Mouse (Mus musculus): ENCODE results near the gene Metap1d. TPM values are rescaled to one million over a fixed set of nuclear protein-coding genes. Genes with fewer than 3 reads are reported as not detected.

Gene Metap1d
- polyA plus RNA-seq, 1 experiment = 7.3 TPM

GRCm38 (mm10) chr2:71424545-71424944, 28.5 kb upstream of the Metap1d start:
- no peak overlapping the region for H3ac ChIP-seq (ENCODE audit: control insufficient read depth, insufficient read length)
- H3K79me2 ChIP-seq (ENCODE audit: control insufficient read depth, insufficient read depth) = no peaks in the 10 kb centered on the region
- TF ChIP-seq E2F4 (IDR thresholded peaks at IDR 0.05; ENCODE audit: insufficient read depth) (no peak), TCF12 (IDR thresholded peaks at IDR 0.05; ENCODE audit: insufficient read depth, poor library complexity, severe bottlenecking) (no peak), USF1 (IDR thresholded peaks at IDR 0.05; ENCODE audit: low read depth) (no peak), POLR2AphosphoS2 (IDR thresholded peaks at IDR 0.05; ENCODE audit: insufficient read length, low read depth) (no peak), REST (IDR thresholded peaks at IDR 0.05; ENCODE audit: insufficient read depth, insufficient read length) (no peak), MYOG (IDR thresholded peaks at IDR 0.05; ENCODE audit: control insufficient read depth in 1 of 3, insufficient read depth in 1 of 3, insufficient read length in 2 of 3, low read depth in 2 of 3) (no peak), SRF (IDR thresholded peaks at IDR 0.05; ENCODE audit: control insufficient read depth, insufficient read length, low read depth) (no peak), POLR2A (IDR thresholded peaks at IDR 0.05; ENCODE audit: insufficient read length, low read depth) (no peak), MYOD1 (IDR thresholded peaks at IDR 0.05; ENCODE audit: control insufficient read depth in 1 of 3, insufficient read length in 2 of 3, low read depth in 2 of 3) (no peak), MAX (IDR thresholded peaks at IDR 0.05; ENCODE audit: low read depth) (no peak), CEBPB (IDR thresholded peaks at IDR 0.05; ENCODE audit: insufficient read depth, poor library complexity, severe bottlenecking) (no peak), TCF3 (IDR thresholded peaks at IDR 0.05; ENCODE audit: insufficient read length, low read depth) (no peak)
- H3K4me2 ChIP-seq (ENCODE audit: low read depth) = no peak overlapping the region
- H3K36me3 ChIP-seq (ENCODE audit: control insufficient read depth, insufficient read depth) = peaks cover 13% of the 10 kb centered on the region
- no peak overlapping the region for H3K4me3 ChIP-seq
- H3K27me3 ChIP-seq (ENCODE audit: control insufficient read depth, insufficient read depth, insufficient read length) = no peaks in the 10 kb centered on the region

GRCm38 (mm10) chr2:71435440-71435839, 17.6 kb upstream of the Metap1d start:
- H3K4me2 ChIP-seq (ENCODE audit: low read depth) = no peak overlapping the region
- H3K27me3 ChIP-seq (ENCODE audit: control insufficient read depth, insufficient read depth, insufficient read length) = no peaks in the 10 kb centered on the region
- no peak overlapping the region for H3K4me3 ChIP-seq
- H3ac ChIP-seq (ENCODE audit: control insufficient read depth, insufficient read length) = no peak overlapping the region
- peaks cover 28% of the 10 kb centered on the region for H3K36me3 ChIP-seq (ENCODE audit: control insufficient read depth, insufficient read depth)
- TF ChIP-seq TCF12 (IDR thresholded peaks at IDR 0.05; ENCODE audit: insufficient read depth, poor library complexity, severe bottlenecking) (no peak), POLR2AphosphoS2 (IDR thresholded peaks at IDR 0.05; ENCODE audit: insufficient read length, low read depth) (no peak), MYOD1 (IDR thresholded peaks at IDR 0.05; ENCODE audit: control insufficient read depth in 1 of 3, insufficient read length in 2 of 3, low read depth in 2 of 3) (no peak), USF1 (IDR thresholded peaks at IDR 0.05; ENCODE audit: low read depth) (no peak), MYOG (IDR thresholded peaks at IDR 0.05; ENCODE audit: control insufficient read depth in 1 of 3, insufficient read depth in 1 of 3, insufficient read length in 2 of 3, low read depth in 2 of 3) (no peak), MAX (IDR thresholded peaks at IDR 0.05; ENCODE audit: low read depth) (no peak), REST (IDR thresholded peaks at IDR 0.05; ENCODE audit: insufficient read depth, insufficient read length) (no peak)
- no peaks in the 10 kb centered on the region for H3K79me2 ChIP-seq (ENCODE audit: control insufficient read depth, insufficient read depth)

GRCm38 (mm10) chr2:71443376-71443775, 9.7 kb upstream of the Metap1d start:
- no peaks in the 10 kb centered on the region for H3K27me3 ChIP-seq (ENCODE audit: control insufficient read depth, insufficient read depth, insufficient read length)
- TF ChIP-seq MYOD1 (IDR thresholded peaks at IDR 0.05; ENCODE audit: control insufficient read depth in 1 of 3, insufficient read length in 2 of 3, low read depth in 2 of 3) = no peak
- TF ChIP-seq REST (IDR thresholded peaks at IDR 0.05; ENCODE audit: insufficient read depth, insufficient read length) = no peak

GRCm38 (mm10) chr2:71445536-71446196, 7.4 kb upstream of the Metap1d start:
- H3ac ChIP-seq (ENCODE audit: control insufficient read depth, insufficient read length) = no peak overlapping the region
- H3K27me3 ChIP-seq (ENCODE audit: control insufficient read depth, insufficient read depth, insufficient read length) = no peaks in the 10 kb centered on the region
- no peaks in the 10 kb centered on the region for H3K79me2 ChIP-seq (ENCODE audit: control insufficient read depth, insufficient read depth)
- H3K4me2 ChIP-seq (ENCODE audit: low read depth) = no peak overlapping the region
- H3K4me3 ChIP-seq = no peak overlapping the region
- no peaks in the 10 kb centered on the region for H3K36me3 ChIP-seq (ENCODE audit: control insufficient read depth, insufficient read depth)
- TF ChIP-seq POLR2A (IDR thresholded peaks at IDR 0.05; ENCODE audit: insufficient read length, low read depth) (no peak), USF1 (IDR thresholded peaks at IDR 0.05; ENCODE audit: low read depth) (no peak)

More at GRCm38 (mm10) chr2:71443376-71443775, 9.7 kb upstream of the Metap1d start:
- Histone ChIP-seq H3K4me3 (no peak overlapping the region), H3K79me2 (ENCODE audit: control insufficient read depth, insufficient read depth) (no peaks in the 10 kb centered on the region), H3K4me2 (ENCODE audit: low read depth) (no peak overlapping the region), H3ac (ENCODE audit: control insufficient read depth, insufficient read length) (no peak overlapping the region), H3K36me3 (ENCODE audit: control insufficient read depth, insufficient read depth) (peaks cover 12% of the 10 kb centered on the region)

GRCm38 (mm10) chr2:71449604-71450003, 3.5 kb upstream of the Metap1d start:
- H3ac ChIP-seq (ENCODE audit: control insufficient read depth, insufficient read length) = no peak overlapping the region
- no peaks in the 10 kb centered on the region for H3K27me3 ChIP-seq (ENCODE audit: control insufficient read depth, insufficient read depth, insufficient read length)
- no peak overlapping the region for H3K4me3 ChIP-seq
- no peaks in the 10 kb centered on the region for H3K36me3 ChIP-seq (ENCODE audit: control insufficient read depth, insufficient read depth)
- H3K4me2 ChIP-seq (ENCODE audit: low read depth) = no peak overlapping the region
- no peaks in the 10 kb centered on the region for H3K79me2 ChIP-seq (ENCODE audit: control insufficient read depth, insufficient read depth)
- TF ChIP-seq REST (IDR thresholded peaks at IDR 0.05; ENCODE audit: insufficient read depth, insufficient read length) = no peak
- no peak for TF ChIP-seq CEBPB (IDR thresholded peaks at IDR 0.05; ENCODE audit: insufficient read depth, poor library complexity, severe bottlenecking)
- TF ChIP-seq E2F4 (IDR thresholded peaks at IDR 0.05; ENCODE audit: insufficient read depth) = no peak
- TF ChIP-seq TCF3 (IDR thresholded peaks at IDR 0.05; ENCODE audit: insufficient read length, low read depth) = no peak
- TF ChIP-seq MYOG (IDR thresholded peaks at IDR 0.05; ENCODE audit: control insufficient read depth in 1 of 3, insufficient read depth in 1 of 3, insufficient read length in 2 of 3, low read depth in 2 of 3) = no peak
- no peak for TF ChIP-seq POLR2AphosphoS2 (IDR thresholded peaks at IDR 0.05; ENCODE audit: insufficient read length, low read depth)
- no peak for TF ChIP-seq TCF12 (IDR thresholded peaks at IDR 0.05; ENCODE audit: insufficient read depth, poor library complexity, severe bottlenecking)
- TF ChIP-seq MAX (IDR thresholded peaks at IDR 0.05; ENCODE audit: low read depth) = no peak
- TF ChIP-seq SRF (IDR thresholded peaks at IDR 0.05; ENCODE audit: control insufficient read depth, insufficient read length, low read depth) = no peak
- TF ChIP-seq USF1 (IDR thresholded peaks at IDR 0.05; ENCODE audit: low read depth) = no peak
- no peak for TF ChIP-seq MYOD1 (IDR thresholded peaks at IDR 0.05; ENCODE audit: control insufficient read depth in 1 of 3, insufficient read length in 2 of 3, low read depth in 2 of 3)
- TF ChIP-seq POLR2A (IDR thresholded peaks at IDR 0.05; ENCODE audit: insufficient read length, low read depth) = no peak

Measured in myocyte (in vitro differentiated cells).